Mouse (Mus musculus): ENCODE measurements around the gene Ginm1. TPM values are rescaled to one million over a fixed set of nuclear protein-coding genes. Genes with fewer than 3 reads are reported as not detected.

Gene Ginm1
- total RNA-seq (2017), result 91.1 to 104 TPM (median 95.7 TPM) in 3 replicates

DNA sequence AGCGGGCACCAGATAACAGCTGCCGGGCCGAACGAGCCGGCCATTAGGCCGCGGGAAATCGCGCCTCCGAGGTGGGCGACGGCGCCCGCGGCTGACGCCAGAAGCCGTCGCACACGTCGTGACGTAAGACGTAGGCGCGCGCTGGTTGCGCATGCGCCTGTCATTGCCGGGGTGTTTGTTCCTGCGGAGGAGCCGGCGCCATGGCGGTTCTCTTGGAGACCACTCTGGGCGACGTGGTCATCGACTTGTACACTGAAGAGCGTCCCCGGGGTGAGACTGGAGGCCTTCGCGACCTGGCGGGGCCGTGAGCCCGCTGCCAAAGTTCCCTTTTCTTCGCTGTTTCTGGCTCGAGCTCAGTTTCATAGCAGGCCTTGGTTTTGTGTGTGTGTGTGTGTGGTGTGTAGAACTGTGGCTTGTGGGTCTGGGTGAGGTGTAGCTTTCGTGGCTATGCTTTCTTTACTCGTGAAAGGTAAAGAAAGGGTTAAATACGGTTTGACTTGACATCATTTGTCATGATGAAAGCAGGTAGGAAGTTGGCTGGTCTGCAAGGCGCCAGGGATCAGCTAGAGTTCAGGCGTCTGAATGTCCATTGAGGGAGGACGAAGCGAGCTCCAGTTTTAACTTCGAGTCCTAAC lies at the start of gene Ginm1, which contains the start of gene Ppil4:
TSS of gene Ginm1 (minus strand) at position 74 of the 635 bp plus-strand sequence.
TSS of gene Ppil4 (plus strand) at position 141 of the 635 bp plus-strand sequence.
- ATAC-seq (replicated peaks; ENCODE audit: insufficient number of reproducible peaks, low FRiP score, low TSS enrichment, poor library complexity, severe bottlenecking), result peak; percentile 91

DNA sequence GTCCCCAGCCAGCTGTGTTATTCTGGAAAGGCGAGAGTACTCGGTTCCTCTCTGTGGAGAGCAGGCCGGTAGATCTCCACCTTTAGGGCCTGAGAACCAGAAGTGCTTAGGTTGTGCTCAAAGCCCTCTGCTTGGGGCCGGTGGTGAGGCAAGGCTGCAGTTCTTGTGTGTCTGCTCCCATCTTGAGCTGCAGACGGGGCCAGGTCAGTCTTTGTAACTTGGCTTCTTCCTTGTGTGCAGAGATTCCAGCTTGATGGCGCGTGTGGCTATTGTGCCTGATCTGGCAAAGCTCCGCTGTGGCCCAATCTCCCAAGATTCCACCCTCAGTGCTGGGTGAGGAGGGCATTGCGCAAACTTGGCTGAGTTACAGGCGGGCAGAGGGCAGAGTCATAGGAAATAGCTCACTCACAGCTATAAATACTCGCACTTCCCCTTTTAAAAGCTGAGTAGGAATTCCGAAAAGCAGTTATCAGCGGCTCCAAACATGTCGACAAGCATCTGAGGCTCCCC lies 49.0 kb upstream of the Ginm1 start:
- peak; percentile 91 for ATAC-seq (replicated peaks; ENCODE audit: insufficient number of reproducible peaks, low FRiP score, low TSS enrichment, poor library complexity, severe bottlenecking)

DNA sequence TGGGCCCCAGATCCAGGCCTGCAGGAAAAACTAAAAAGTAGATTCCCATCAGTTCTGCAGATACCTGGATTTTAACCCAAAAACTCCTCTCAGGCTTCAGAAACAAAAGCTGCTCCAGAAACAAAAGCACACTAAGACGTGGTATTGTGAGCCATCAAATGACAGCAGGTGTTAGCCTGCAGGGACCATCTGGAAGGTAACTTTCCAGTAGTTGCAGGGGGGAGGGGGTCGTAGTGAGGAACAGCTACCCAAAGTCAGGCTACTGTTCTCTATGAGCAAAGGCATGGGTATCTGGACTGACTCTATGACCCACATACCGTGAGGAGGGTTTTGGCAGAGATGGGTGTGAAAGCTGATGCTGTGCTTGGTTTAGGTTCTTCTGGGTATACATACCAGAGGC lies 48.2 kb upstream of the Ginm1 start:
- ATAC-seq (replicated peaks; ENCODE audit: insufficient number of reproducible peaks, low FRiP score, low TSS enrichment, poor library complexity, severe bottlenecking), result no peak

DNA sequence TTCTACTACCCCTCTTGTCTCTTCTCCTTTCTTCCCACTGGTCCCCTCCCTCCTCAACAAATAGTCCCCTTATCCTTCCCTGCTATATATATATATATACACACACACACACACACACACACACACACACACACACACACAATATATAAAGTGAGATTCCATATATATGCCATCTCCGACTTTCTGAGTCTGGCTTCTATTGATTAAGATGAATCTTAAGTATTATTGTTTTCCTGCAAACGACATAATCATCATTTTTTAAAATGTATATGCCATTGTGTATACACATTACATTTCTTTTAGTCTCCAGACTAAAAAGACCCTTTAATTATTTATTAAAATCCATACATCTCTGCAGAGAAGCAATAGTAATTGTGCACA lies 47.7 kb upstream of the Ginm1 start:
- ATAC-seq (replicated peaks; ENCODE audit: insufficient number of reproducible peaks, low FRiP score, low TSS enrichment, poor library complexity, severe bottlenecking), result no peak

DNA sequence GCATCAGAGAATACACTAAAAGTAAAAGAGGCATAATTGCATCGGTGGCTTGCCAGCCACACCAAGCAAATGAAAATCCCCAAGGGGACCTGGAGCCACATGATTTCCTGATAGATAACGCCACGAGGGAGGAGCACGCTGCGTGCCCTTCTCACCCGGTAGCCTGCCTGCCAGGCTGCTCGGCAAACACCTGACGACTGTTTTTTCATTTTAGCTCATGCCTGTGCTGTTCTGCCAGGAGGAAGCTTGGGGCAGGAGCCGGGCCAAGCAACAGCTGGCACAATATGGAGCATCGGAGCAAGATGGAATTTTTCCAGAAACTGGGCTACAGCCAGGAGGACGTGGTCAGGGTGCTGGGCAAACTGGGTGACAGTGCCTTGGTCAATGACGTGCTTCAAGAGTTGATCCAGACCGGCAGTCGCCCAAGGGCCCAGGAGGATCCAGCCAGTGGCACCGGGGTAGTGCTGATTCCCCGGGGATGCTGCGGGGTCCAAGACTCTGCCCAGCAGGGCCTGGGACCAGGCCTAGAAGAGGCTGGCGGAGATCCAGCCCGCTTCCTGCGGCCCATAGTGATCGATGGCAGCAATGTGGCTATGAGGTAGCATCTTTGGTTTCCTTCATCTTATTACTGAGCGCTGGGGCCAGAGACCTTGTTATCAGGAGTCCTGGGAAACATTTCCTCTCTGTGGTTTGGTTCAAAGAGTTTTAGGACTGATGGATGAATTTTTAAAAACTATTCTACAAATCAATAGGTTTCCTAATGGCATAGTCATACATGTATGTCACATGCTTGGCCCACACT lies 47.1 kb upstream of the Ginm1 start:
- ATAC-seq (replicated peaks; ENCODE audit: insufficient number of reproducible peaks, low FRiP score, low TSS enrichment, poor library complexity, severe bottlenecking), result no peak

DNA sequence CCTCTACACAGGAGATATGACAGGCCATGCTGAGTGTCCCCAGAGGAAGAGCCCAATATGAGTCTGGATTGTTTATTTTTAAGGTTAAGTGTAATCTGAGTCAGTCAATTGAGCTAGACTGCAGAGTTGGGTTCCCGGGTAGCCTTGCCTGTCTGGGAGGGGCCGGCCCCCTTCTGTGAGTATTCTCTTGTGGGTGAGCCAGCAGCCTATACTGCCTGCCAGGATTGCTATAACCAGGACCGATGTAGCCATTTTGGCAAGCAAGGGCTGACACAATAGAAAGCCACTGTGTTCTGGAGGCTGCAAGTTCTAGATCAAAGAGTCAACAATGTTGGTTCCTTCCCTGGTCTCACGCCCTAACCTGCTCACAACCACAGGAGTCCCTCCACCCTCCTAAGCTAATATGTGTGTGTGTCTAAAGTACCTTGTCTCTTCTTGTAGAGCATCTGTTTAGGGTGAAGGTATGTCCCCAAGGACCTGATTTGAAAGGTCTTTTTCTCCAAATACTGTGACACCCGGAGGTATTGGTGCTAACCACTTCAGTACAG lies 46.3 kb upstream of the Ginm1 start:
- no peak for ATAC-seq (replicated peaks; ENCODE audit: insufficient number of reproducible peaks, low FRiP score, low TSS enrichment, poor library complexity, severe bottlenecking)

DNA sequence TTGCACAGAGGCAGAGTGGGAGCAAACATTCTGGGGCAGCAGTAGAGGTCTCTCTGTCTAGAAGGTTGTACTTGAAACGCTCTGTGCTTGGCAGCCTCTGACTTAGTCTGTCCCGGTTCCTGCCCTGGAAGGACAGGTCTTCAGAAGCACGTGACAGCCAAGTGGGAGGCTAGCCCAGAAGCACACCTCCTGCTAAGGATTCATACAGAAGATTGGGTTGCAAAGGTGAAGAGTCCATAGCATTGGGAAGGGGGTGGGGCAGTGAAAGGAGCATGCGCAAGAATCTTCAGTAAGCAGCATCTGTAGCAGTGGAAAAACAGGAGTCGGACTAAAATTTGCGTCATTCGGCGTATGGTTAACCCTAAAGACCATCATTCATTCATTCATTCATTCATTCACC lies 45.4 kb upstream of the Ginm1 start:
- ATAC-seq (replicated peaks; ENCODE audit: insufficient number of reproducible peaks, low FRiP score, low TSS enrichment, poor library complexity, severe bottlenecking), result no peak

DNA sequence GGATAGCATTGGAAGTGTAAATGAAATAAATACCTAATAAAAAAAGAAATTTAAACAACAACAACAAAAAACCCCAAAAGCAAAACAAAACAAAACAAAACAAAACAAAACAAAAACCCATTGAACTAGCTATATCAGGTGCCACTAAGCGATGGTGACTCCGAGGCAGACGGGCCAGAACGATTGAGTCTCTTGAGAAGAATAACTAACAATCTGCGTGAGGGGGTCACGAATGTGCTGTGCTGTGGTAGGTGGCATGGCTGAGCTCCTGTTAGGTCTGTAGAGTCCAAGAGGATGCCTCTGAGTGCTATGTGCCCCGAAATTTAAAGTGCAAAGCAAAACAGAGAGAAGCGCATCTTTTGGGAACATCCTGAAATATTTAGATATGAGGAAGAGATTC lies 44.8 kb upstream of the Ginm1 start:
- ATAC-seq (replicated peaks; ENCODE audit: insufficient number of reproducible peaks, low FRiP score, low TSS enrichment, poor library complexity, severe bottlenecking), result no peak

DNA sequence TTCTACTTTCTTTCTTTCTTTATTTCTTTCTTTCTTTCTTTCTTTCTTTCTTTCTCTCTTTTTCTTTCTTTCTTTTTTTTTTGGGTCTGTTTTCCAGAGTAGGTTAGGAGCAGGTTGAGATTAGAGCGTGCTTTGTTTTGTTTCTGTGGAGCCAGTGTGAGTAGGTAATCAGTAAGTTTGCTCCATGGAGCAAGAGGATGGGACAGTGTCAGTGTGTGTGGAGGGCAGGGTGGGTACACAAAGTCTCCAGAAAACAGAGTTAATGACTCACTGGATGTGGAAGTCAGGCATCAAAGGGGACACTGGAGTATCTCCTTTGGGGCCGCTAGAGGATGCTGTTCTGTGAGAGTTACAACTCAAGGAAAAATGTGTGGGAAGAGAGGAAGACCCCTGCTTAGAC lies 44.3 kb upstream of the Ginm1 start:
- ATAC-seq (replicated peaks; ENCODE audit: insufficient number of reproducible peaks, low FRiP score, low TSS enrichment, poor library complexity, severe bottlenecking), result no peak

DNA sequence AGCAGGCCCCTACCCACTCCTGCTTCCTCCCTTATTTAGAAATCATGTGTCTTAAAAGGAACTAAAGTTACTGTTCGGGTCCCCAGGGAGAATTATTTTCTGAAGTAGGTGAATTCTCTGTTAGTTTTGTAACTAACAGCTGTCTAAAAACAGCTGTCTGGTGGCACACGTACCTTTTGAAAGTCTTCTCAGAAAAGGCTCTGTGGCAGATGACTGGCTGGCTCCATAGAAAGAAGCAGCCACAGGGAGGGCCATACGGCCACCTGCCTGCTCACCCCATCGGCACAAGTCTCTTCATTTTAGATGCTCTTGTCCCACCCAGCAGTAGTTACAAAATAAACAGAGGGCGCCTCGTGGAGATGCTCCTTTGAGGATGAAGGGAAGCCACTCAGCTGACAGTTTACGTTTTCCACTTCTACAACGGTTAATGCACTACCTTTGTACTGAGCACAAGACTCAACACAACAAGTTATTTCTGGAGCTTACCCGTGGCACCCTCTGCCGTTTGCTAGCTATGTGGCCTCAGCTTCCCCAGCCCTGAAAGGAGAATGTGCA lies 42.1 kb upstream of the Ginm1 start:
- ATAC-seq (replicated peaks; ENCODE audit: insufficient number of reproducible peaks, low FRiP score, low TSS enrichment, poor library complexity, severe bottlenecking), result 0 out of 2 replicates have a peak, but pooled peaks have one; percentile 36

DNA sequence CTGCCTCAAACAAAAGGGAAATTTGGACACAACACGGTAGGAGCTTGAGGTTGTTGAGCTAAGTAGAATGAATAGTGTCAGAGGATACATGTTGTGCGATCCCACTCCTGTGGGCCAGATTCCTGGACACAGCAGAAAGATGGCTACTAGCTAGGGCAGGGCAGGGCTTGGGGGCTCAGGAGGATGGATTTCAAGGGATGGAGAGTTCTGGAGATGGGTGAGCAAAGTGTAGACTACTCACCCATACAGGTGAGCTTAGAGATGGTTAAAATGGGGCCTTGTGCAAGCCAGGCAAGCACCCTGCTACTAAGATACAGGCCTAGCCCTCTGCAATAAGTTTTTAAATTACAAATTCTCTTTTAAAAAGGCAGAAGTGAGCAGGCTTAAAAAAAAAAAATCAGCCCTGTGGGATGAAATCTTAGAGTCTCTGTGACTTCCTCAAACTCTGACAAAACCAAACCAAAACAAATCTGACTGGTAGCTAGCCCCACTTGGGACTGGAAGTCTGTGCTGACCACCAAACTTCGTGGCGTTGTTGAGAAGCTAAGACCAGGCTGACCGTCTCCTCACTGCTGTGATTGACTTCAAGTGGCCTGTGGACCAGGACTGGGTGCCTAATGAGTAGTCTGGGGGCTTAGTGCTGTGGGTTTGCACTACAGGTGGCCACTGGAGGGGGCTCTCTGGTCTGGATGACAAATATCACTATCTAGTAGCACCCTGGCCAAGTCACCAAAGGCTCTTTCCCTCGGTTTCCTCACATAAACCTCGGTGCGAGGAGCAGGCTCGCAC lies 40.9 kb upstream of the Ginm1 start:
- ATAC-seq (replicated peaks; ENCODE audit: insufficient number of reproducible peaks, low FRiP score, low TSS enrichment, poor library complexity, severe bottlenecking), result peak; percentile 33

DNA sequence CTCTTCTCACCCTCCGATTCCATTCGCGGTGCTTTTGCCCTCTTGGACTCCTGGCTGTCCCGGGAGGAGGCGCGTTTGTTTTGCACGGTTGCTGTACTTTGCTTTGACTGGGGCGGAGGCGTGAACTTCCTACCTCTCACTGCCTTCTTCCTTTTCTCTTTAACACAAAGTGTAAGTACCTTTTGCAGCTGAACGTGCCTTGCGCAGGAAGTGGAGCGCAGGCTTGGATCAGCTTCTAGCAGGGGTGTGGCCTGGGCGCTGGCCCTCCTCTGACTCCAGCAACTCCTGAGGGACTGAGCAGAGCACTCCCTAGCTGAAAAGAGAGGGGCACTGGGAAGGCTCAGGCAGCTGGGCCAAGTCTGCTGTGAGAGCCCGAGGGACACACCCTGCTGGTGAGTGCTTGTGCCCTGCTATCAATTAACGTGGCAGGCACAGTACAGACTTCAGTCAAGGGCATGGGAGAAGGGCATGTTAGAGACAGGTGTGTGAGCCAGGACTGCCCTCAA lies 39.6 kb upstream of the Ginm1 start, which contains the start of gene Zc3h12d:
TSS of gene Zc3h12d (plus strand) at position 300 of the 506 bp plus-strand sequence.
- ATAC-seq (replicated peaks; ENCODE audit: insufficient number of reproducible peaks, low FRiP score, low TSS enrichment, poor library complexity, severe bottlenecking), result peak; percentile 41

DNA sequence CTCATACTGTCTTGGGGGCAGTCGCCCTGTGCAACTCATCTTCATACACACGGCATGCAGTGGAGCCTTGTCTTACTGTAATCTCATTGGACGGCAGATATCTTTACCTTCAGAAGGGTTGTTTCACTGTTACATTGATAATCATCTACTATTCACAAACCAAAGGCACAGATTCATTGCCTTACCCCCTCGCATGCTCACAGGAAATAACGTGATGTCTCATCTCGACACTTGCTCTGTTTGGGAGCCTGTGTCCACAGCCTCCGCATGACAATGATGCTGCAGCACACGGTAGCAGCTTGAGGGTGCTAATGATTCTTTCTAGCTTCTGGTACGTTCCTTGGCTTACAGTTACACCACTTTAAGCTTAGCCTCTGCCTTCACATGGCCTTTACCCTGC lies 33.5 kb upstream of the Ginm1 start:
- ATAC-seq (replicated peaks; ENCODE audit: insufficient number of reproducible peaks, low FRiP score, low TSS enrichment, poor library complexity, severe bottlenecking), result no peak

DNA sequence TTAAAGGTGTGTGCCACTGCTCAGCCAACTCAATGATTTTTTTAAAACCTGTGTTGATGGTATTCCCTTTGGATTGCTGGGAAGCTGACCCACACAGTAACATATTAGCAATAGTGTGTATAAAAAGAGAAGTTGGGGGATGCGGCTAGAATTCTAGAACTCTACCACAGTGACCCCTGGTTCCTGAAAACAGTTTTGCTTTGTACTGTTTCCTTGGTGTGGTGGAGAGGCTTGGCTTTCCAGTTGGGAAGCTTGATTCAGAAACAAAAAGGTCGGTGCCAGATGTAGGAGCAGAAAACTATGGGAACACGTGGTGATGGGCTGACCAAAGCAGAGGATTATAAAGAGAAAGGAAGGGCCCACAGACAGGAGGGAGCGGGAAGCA lies 32.6 kb upstream of the Ginm1 start:
- ATAC-seq (replicated peaks; ENCODE audit: insufficient number of reproducible peaks, low FRiP score, low TSS enrichment, poor library complexity, severe bottlenecking), result no peak

DNA sequence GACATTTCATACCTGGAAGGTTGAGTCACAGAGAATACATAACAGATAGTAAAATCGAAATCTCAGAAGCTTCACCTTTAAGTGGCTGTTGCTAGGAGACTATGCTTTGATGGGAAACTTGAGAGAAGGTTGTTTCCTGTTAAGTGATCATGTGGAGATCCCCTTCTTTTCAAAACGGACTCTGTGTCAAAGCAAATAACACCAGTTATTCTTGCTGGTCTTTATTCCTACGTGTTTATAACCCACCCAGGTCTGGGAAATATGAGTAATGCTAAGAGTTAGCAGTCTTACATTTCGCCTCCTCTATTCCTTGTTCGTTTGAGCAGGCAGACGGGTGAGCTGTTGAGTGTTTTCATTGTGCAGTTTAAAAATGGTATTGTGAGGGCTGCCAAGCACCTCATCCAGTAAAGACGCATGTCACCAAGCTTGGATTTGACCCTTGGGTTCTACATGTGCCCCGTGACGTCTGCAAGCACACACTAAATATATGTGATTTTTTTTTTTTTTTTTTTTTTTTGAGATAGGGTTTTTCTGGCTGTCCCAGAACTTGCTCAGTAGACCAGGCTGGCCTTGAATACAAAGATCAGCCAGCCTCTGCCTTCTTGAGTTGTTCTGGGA lies 32.1 kb upstream of the Ginm1 start:
- no peak for ATAC-seq (replicated peaks; ENCODE audit: insufficient number of reproducible peaks, low FRiP score, low TSS enrichment, poor library complexity, severe bottlenecking)

DNA sequence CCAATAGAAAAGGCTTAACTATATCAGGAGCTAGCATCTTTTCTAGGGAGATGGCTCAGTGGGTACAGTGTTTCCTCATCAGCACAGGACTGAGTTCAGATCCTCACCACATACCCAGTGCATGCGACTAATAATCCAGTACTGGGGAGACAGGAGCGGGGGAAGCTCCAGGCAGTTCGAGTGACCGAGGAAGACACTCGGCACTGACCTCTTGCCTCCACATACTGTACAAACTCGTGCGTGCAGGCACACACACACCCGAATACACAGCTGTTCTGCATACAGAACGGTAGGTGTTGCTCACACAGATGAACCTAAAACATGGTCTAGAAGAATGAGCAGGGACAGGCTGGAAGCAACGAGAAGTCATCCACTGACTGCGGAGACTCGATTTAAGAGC lies 29.4 kb upstream of the Ginm1 start:
- ATAC-seq (replicated peaks; ENCODE audit: insufficient number of reproducible peaks, low FRiP score, low TSS enrichment, poor library complexity, severe bottlenecking), result no peak

DNA sequence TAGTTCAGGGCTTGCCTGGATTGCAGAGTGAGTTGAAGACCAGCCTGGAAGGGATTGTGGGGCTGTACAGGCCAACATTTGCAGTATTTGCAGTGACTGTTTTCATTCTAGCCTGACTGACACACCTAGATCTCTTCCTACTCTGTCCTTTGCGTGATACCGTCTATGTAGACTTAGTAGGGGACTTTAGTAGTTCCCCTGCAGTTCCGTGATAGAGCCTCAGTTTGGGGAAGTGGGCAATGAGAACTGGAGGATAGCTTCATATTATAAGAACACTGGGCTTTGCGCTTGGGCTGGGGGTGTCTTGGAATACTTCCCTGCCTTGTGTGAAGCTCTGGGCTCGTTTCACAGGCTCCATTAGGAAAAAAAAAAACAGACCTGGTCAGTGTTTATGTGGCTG lies 27.5 kb upstream of the Ginm1 start:
- no peak for ATAC-seq (replicated peaks; ENCODE audit: insufficient number of reproducible peaks, low FRiP score, low TSS enrichment, poor library complexity, severe bottlenecking)

DNA sequence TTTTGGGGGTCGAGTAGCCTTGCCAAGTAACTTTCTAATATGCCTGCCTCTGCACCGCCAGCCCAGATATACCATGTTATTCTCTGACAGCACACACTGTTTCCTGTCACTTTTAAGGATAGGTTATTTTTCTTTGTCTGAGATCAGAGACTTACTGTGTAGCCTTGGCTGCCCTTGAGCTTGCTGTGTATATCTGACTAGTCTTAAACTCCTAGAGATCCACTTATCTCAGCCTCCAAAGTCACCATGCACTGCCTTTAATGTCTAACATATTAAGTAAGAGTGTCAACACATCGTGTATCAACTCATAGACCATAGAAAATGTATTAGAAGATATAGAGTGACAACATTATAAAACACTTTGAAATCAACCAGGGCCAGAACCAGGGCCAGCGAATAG lies 27.0 kb upstream of the Ginm1 start:
- ATAC-seq (replicated peaks; ENCODE audit: insufficient number of reproducible peaks, low FRiP score, low TSS enrichment, poor library complexity, severe bottlenecking), result no peak

Measured in monocyte, adult 5-6 weeks (primary cell).